Mouse (Mus musculus): Measurements from ENCODE around the gene Slc25a34.

DNA sequence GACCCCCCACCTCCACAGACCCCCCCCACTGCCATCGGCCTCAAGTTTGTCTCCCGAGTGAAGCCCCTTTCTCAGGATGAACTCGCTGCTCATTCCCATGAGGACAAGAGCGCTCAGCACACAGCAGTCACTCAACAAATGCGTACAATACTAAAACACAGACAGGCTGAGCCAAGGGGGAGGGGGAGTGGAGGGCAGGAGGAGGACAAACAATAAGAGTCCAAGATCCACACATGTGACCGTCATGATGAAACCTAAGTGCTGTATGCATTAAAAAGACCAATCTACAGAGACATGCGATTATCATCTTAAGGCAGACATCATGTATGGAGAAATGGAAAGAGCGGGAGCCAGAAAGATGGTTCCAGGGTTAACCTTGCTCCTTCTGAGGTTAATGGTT is 33.3 kb upstream of the Slc25a34 start:
- no peak for TF ChIP-seq CTCF (IDR thresholded peaks at IDR 0.05; ENCODE audit: control insufficient read depth, insufficient read depth, low read length)
- no peak for TF ChIP-seq POLR2A (IDR thresholded peaks at IDR 0.05; ENCODE audit: borderline replicate concordance, control insufficient read depth, low read depth, low read length)

All from bone marrow, adult 2 months (tissue).